Mouse (Mus musculus): Measurements from ENCODE around the gene Smad6.

DNA sequence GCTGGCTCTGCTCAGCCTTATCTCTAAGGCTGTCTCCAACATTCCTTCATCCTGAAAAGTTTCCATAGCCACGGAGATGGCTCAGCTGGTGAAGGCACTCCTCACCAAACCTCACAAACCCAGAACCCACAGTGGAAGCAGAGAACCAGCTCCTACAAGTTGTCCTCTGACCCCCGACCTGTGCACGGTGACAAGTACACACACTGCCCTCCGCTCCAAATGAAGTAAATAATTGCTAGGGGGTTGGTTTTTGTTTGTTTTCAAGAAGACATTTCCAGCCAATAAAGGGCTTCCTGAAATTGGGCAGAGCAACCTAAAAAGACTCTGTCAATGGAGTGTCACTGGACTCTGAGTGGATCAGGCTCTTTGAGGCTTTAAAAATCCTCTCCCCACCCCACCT lies 31.9 kb upstream of the Smad6 start:
- TF ChIP-seq EP300 (IDR thresholded peaks at IDR 0.05; ENCODE audit: insufficient read depth, low read depth, low read length) (no peak), CTCF (IDR thresholded peaks at IDR 0.05; ENCODE audit: low read depth, low read length) (no peak)
